Mouse (Mus musculus) limb, embryonic 11.5 days (tissue): ENCODE measurements at regions not wholly inside any gene's neighbourhood (a gene's known extent, or its start where the extent isn't known, plus 50 kb on each side); places are given as distances from the start of the nearest gene placed in this dataset.

Source experiments
- ATAC-seq: fragments of 200-750 bp; cut with Nextera tagmentation; 2 replicates; pipeline ENCODE4 v1.8.0; 2017; ENCODE audit warnings: low read depth; ENCODE audit not compliant: insufficient number of reproducible peaks, low FRiP score, low TSS enrichment
- DNase-seq: peaks from one replicate; pipeline ENCODE4 v3.0.0-alpha.2; 2015; ENCODE audit warnings: low spot score
- H3K27ac ChIP-seq: fragments of 300-500 bp; sonication (generic); replicated peaks from 2 replicates; pipeline ENCODE4 v1.5.1; 2014; ENCODE audit warnings: low read depth, mild to moderate bottlenecking, low read length
- H3K27me3 ChIP-seq: fragments of 300-500 bp; sonication (generic); 2 replicates; pipeline ENCODE4 v1.6.1; 2014; ENCODE audit warnings: mild to moderate bottlenecking, low read length, mixed read lengths; ENCODE audit not compliant: control insufficient read depth, insufficient read depth
- H3K36me3 ChIP-seq: fragments of 300-500 bp; sonication (generic); 2 replicates; pipeline ENCODE4 v1.6.1; 2014; ENCODE audit warnings: mild to moderate bottlenecking, low read length, moderate library complexity, mixed read lengths; ENCODE audit not compliant: control insufficient read depth, insufficient read depth
- H3K4me1 ChIP-seq: fragments of 300-500 bp; sonication (generic); 2 replicates; pipeline ENCODE4 v1.6.1; 2014; ENCODE audit warnings: low read length, mixed read lengths; ENCODE audit not compliant: control insufficient read depth, insufficient read depth
- H3K4me2 ChIP-seq: fragments of 300-500 bp; sonication (generic); 2 replicates; pipeline ENCODE4 v1.6.1; 2014; ENCODE audit warnings: low read depth, mild to moderate bottlenecking, moderate library complexity; ENCODE audit not compliant: severe bottlenecking
- H3K4me3 ChIP-seq: fragments of 300-500 bp; sonication (generic); 2 replicates; pipeline ENCODE4 v1.5.1; 2014; ENCODE audit warnings: low read depth, low read length
- H3K9ac ChIP-seq: fragments of 300-500 bp; sonication (generic); 2 replicates; pipeline ENCODE4 v1.6.1; 2014; ENCODE audit warnings: mild to moderate bottlenecking, low read length
- H3K9me3 ChIP-seq: fragments of 300-500 bp; sonication (generic); 2 replicates; pipeline ENCODE4 v1.6.1; 2016; ENCODE audit warnings: low read length; ENCODE audit not compliant: control insufficient read depth
- WGBS: fragments of 180-500 bp; shearing (Covaris S2); extraction: QIAGEN DNeasy Blood & Tissue Kit; methylation state at CpG from one replicate; pipeline ENCODE4 v1.1.7; 2014; 5-methylcytosine and 5-hydroxymethylcytosine counted together

GRCm38 (mm10) chr17:79455229-79455628 lies 100.3 kb upstream of the Cdc42ep3 start:
- H3K36me3 ChIP-seq, result no peaks in the 10 kb centered on the region
- H3K9ac ChIP-seq, result no peak overlapping the region
- no peaks in the 10 kb centered on the region for H3K9me3 ChIP-seq
- no peak overlapping the region for H3K27ac ChIP-seq
- no peak for ATAC-seq
- H3K27me3 ChIP-seq, result no peaks in the 10 kb centered on the region
- H3K4me2 ChIP-seq, result no peak overlapping the region
- H3K4me1 ChIP-seq, result peaks cover 5% of the 10 kb centered on the region
- WGBS, result 70% methylated on average over 7 of the region's 7 CpGs
- no peak overlapping the region for H3K4me3 ChIP-seq
- DNase-seq, result no peak

DNA sequence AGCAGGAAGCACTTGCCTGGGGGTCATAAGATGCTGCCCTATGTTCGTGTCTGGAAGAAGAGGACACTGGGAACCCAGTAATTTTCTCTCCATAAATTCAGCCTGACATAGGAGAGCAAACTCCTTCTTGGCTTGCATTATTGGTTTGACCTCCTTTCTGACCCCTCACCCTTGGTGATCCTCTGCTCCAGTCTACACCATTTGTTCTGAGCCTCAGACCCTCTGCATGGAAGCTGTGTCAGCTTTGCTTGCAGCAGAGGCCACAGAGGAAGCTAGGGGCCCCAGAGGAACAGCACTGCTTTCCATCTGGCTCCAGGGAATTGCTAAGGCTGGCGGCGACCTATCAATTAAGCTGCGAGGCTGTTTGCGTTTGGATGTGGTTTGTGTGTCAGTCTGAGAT lies 102.7 kb upstream of the Cdc42ep3 start:
- WGBS, result 5% methylated on average over 5 of the region's 5 CpGs
- ATAC-seq, result no peak
- DNase-seq, result peak; percentile 37

DNA sequence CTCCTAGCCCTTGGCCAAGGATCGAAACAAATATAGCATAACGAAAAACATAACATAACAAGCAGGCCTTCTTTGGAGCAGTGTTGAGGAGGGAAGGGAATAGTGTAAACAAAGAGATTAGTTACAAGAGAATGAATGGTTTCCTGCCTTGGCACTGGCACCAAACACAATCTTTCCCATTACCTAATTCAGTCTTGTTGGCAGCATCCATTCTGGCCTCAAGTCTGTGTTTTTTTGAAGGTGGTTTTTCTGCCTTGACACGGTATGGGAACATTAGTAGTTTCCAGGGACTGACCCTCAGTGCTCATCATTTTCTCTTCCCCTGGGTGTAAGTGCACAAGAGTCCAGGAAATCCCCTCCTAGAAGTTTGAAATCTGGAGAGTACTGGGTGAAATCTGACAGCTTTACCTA lies 106.8 kb upstream of the Cdc42ep3 start:
- H3K4me1 ChIP-seq, result peaks cover 5% of the 10 kb centered on the region
- no peak overlapping the region for H3K4me2 ChIP-seq
- H3K4me3 ChIP-seq, result no peak overlapping the region
- ATAC-seq (no peak), DNase-seq (no peak)
- 77% methylated on average over 3 of the region's 3 CpGs for WGBS
- no peak overlapping the region for H3K27ac ChIP-seq
- H3K27me3 ChIP-seq, result no peaks in the 10 kb centered on the region
- H3K9me3 ChIP-seq, result no peaks in the 10 kb centered on the region
- no peak overlapping the region for H3K9ac ChIP-seq
- no peaks in the 10 kb centered on the region for H3K36me3 ChIP-seq

More for the DNA sequence above, 102.7 kb upstream of the Cdc42ep3 start:
- no peaks in the 10 kb centered on the region for H3K36me3 ChIP-seq
- H3K4me3 ChIP-seq, result no peak overlapping the region
- H3K27ac ChIP-seq, result no peak overlapping the region
- H3K4me1 ChIP-seq, result peaks cover 5% of the 10 kb centered on the region
- no peaks in the 10 kb centered on the region for H3K27me3 ChIP-seq
- H3K4me2 ChIP-seq, result no peak overlapping the region
- H3K9ac ChIP-seq, result no peak overlapping the region
- H3K9me3 ChIP-seq, result no peaks in the 10 kb centered on the region

- H3K9ac ChIP-seq, result no peak overlapping the region
- DNase-seq (no peak), ATAC-seq (no peak)
- H3K9me3 ChIP-seq, result no peaks in the 10 kb centered on the region
- H3K27me3 ChIP-seq, result no peaks in the 10 kb centered on the region
- no peak overlapping the region for H3K4me2 ChIP-seq
- WGBS, result 95% methylated on average over 10 of the region's 10 CpGs
- no peak overlapping the region for H3K4me3 ChIP-seq
- no peaks in the 10 kb centered on the region for H3K36me3 ChIP-seq
- H3K4me1 ChIP-seq, result no peaks in the 10 kb centered on the region; the same call in 1 of the 2 replicates
- H3K27ac ChIP-seq, result no peak overlapping the region
Observed at GRCm38 (mm10) chr17:79463074-79463694, 108.3 kb upstream of the Cdc42ep3 start.

DNA sequence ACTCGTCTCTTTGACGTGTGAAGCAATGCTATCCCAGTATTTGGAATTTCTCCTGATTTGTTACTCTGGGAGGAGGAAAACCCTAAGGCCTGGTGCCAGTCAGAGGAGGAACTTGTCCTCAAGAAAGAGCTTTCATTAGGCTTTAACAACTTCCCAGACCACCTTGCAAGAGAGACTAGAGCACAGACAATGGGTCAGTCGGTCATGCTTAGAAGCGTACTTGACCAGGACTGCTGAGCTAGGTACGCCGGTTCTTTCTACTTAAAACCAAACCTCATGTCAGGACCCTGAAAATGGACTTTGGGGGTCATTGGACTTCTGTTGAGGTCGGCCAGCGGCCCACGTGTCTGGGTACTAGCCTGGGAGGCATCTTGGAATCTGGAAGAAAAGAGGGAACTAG lies 110.8 kb upstream of the Cdc42ep3 start:
- Histone ChIP-seq H3K9ac (no peak overlapping the region), H3K36me3 (no peaks in the 10 kb centered on the region), H3K9me3 (no peaks in the 10 kb centered on the region), H3K4me1 (no peaks in the 10 kb centered on the region), H3K27me3 (no peaks in the 10 kb centered on the region), H3K4me3 (no peak overlapping the region), H3K27ac (no peak overlapping the region), H3K4me2 (no peak overlapping the region)
- DNase-seq (no peak), ATAC-seq (no peak)
- WGBS, result 96% methylated on average over 9 of the region's 9 CpGs

- no peak overlapping the region for H3K4me3 ChIP-seq
- no peak for ATAC-seq
- no peak overlapping the region for H3K9ac ChIP-seq
- H3K9me3 ChIP-seq, result no peaks in the 10 kb centered on the region
- DNase-seq, result no peak
- no peaks in the 10 kb centered on the region for H3K27me3 ChIP-seq
- no peak overlapping the region for H3K27ac ChIP-seq
- H3K36me3 ChIP-seq, result no peaks in the 10 kb centered on the region
- H3K4me1 ChIP-seq, result 0 out of 2 replicates have a peak, but pooled peaks cover 5% of the 10 kb centered on the region
- H3K4me2 ChIP-seq, result no peak overlapping the region
- WGBS, result 66% methylated on average over 2 of the region's 2 CpGs
Observed at GRCm38 (mm10) chr17:79471639-79472038, 116.7 kb upstream of the Cdc42ep3 start.

DNA sequence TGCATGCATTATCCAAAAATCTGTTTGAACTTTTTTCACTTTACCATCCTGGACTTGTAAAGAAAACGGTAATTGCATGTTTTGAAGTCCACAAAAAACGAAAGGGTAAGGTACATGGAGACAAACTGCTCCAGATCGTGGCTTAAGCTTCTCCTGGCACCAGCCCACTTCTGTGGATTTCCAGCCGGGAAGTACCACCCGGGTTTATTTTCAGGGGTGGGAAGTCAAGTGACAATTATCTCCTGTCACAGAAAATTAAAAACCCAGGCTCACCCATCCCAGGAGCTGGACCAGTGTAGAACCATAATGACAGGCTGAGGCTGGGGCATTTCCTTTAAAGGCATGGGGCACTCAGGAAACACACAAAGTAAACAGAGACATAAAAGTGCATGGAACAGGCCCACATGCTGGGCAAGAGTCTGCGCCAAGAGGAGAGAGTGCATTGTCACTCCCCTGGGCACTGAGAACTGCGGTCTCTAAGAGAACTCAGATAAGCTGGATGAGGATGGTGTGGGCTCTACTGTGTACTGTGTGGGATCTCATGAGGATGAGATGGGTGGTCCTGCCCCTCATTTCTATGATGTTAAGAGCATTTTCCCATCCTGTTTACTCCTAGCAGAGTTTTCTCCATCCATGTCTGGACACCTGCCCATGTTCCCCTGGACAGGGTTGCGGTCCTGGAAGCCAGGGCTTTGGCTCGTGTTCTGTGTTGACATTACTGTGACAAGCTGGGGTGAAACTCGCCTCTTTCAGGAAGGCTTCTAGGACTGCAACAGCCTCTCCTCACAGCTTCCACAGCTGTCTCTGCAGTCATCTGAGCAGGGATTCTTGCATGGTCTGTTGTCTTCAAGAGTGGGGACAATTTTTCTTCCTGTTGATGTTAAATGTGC lies 117.5 kb upstream of the Cdc42ep3 start:
- ATAC-seq, result no peak
- 42% methylated on average over 10 of the region's 10 CpGs for WGBS
- no peak overlapping the region for H3K9ac ChIP-seq

GRCm38 (mm10) chr17:79476671-79477070 lies 121.8 kb upstream of the Cdc42ep3 start:
- WGBS, result 85% methylated on average over 8 of the region's 8 CpGs
- no peak overlapping the region for H3K27ac ChIP-seq

More for the DNA sequence above, 117.5 kb upstream of the Cdc42ep3 start:
- DNase-seq, result no peak
- no peaks in the 10 kb centered on the region for H3K36me3 ChIP-seq
- 0 out of 2 replicates have a peak, but pooled peaks cover 5% of the 10 kb centered on the region for H3K4me1 ChIP-seq
- H3K4me3 ChIP-seq, result no peak overlapping the region
- no peaks in the 10 kb centered on the region for H3K27me3 ChIP-seq
- H3K4me2 ChIP-seq, result peak overlapping the region; percentile 15; the same call in 1 of the 2 replicates
- H3K9me3 ChIP-seq, result no peaks in the 10 kb centered on the region
- no peak overlapping the region for H3K27ac ChIP-seq

More at GRCm38 (mm10) chr17:79476671-79477070, 121.8 kb upstream of the Cdc42ep3 start:
- no peak overlapping the region for H3K4me2 ChIP-seq
- DNase-seq (no peak), ATAC-seq (no peak)
- H3K27me3 ChIP-seq, result no peaks in the 10 kb centered on the region
- H3K4me1 ChIP-seq, result 0 out of 2 replicates have a peak, but pooled peaks cover 5% of the 10 kb centered on the region
- H3K9me3 ChIP-seq, result no peaks in the 10 kb centered on the region
- H3K4me3 ChIP-seq, result no peak overlapping the region
- no peaks in the 10 kb centered on the region for H3K36me3 ChIP-seq
- H3K9ac ChIP-seq, result no peak overlapping the region
